Mouse (Mus musculus): ENCODE data around the gene Marveld3. TPM values are rescaled to one million over a fixed set of nuclear protein-coding genes. Genes with fewer than 3 reads are reported as not detected.

Gene Marveld3
- polyA plus RNA-seq, 1 experiment from 2014 or later = 0.29 TPM

GRCm38 (mm10) chr8:109945153-109945632, 16.8 kb downstream of the Marveld3 start:
- H3K27me3 ChIP-seq (ENCODE audit: control insufficient read depth, insufficient read depth, low read length) = peaks cover 8% of the 10 kb centered on the region
- no peak overlapping the region for H3K9ac ChIP-seq (ENCODE audit: low read length)
- no peak for DNase-seq (ENCODE audit: low spot score)
- H3K27ac ChIP-seq (ENCODE audit: low read depth, low read length) = no peak overlapping the region
- peaks cover 4% of the 10 kb centered on the region; the same call in 1 of the 2 replicates for H3K4me1 ChIP-seq (ENCODE audit: control insufficient read depth, insufficient read depth, low read length)
- H3K4me2 ChIP-seq (ENCODE audit: low read depth) = no peak overlapping the region
- peaks cover 3% of the 10 kb centered on the region; the same call in 1 of the 2 replicates for H3K36me3 ChIP-seq (ENCODE audit: control insufficient read depth, insufficient read depth, low read length)
- no peak for ATAC-seq (ENCODE audit: insufficient read depth, low FRiP score, low TSS enrichment)
- no peak overlapping the region for H3K4me3 ChIP-seq (ENCODE audit: low read depth, low read length)
- no peaks in the 10 kb centered on the region for H3K9me3 ChIP-seq (ENCODE audit: control insufficient read depth, low read length)
- whole genome bisulfite sequencing = 32% methylated on average over 9 of the region's 9 CpGs

- no peak overlapping the region for H3K4me3 ChIP-seq (ENCODE audit: low read depth, low read length)
- DNase-seq (ENCODE audit: low spot score) = no peak
- H3K9me3 ChIP-seq (ENCODE audit: control insufficient read depth, low read length) = no peaks in the 10 kb centered on the region
- H3K27ac ChIP-seq (ENCODE audit: low read depth, low read length) = no peak overlapping the region
- no peaks in the 10 kb centered on the region for H3K27me3 ChIP-seq (ENCODE audit: control insufficient read depth, insufficient read depth, low read length)
- no peak overlapping the region for H3K9ac ChIP-seq (ENCODE audit: low read length)
- H3K36me3 ChIP-seq (ENCODE audit: control insufficient read depth, insufficient read depth, low read length) = peaks cover 6% of the 10 kb centered on the region; the same call in 1 of the 2 replicates
- no peak overlapping the region for H3K4me2 ChIP-seq (ENCODE audit: low read depth)
- ATAC-seq (ENCODE audit: insufficient read depth, low FRiP score, low TSS enrichment) = no peak
- WGBS = 91% methylated on average over 2 of the region's 2 CpGs
- H3K4me1 ChIP-seq (ENCODE audit: control insufficient read depth, insufficient read depth, low read length) = no peaks in the 10 kb centered on the region; the same call in 1 of the 2 replicates
These were observed 20.2 kb downstream of the Marveld3 start for GRCm38 (mm10) chr8:109941606-109942360.

GRCm38 (mm10) chr8:109920406-109921390, 41.3 kb downstream of the Marveld3 start:
- ATAC-seq (ENCODE audit: insufficient read depth, low FRiP score, low TSS enrichment) (no peak), DNase-seq (ENCODE audit: low spot score) (no peak)
- Histone ChIP-seq H3K4me3 (ENCODE audit: low read depth, low read length) (no peak overlapping the region), H3K9me3 (ENCODE audit: control insufficient read depth, low read length) (no peaks in the 10 kb centered on the region), H3K4me1 (ENCODE audit: control insufficient read depth, insufficient read depth, low read length) (no peaks in the 10 kb centered on the region), H3K4me2 (ENCODE audit: low read depth) (no peak overlapping the region), H3K9ac (ENCODE audit: low read length) (no peak overlapping the region), H3K36me3 (ENCODE audit: control insufficient read depth, insufficient read depth, low read length) (peaks cover 3% of the 10 kb centered on the region), H3K27ac (ENCODE audit: low read depth, low read length) (no peak overlapping the region), H3K27me3 (ENCODE audit: control insufficient read depth, insufficient read depth, low read length) (no peaks in the 10 kb centered on the region)
- WGBS = 93% methylated on average over 8 of the region's 8 CpGs

GRCm38 (mm10) chr8:109917277-109917676, 44.7 kb downstream of the Marveld3 start:
- Histone ChIP-seq H3K4me3 (ENCODE audit: low read depth, low read length) (no peak overlapping the region), H3K9ac (ENCODE audit: low read length) (no peak overlapping the region), H3K4me1 (ENCODE audit: control insufficient read depth, insufficient read depth, low read length) (no peaks in the 10 kb centered on the region), H3K9me3 (ENCODE audit: control insufficient read depth, low read length) (no peaks in the 10 kb centered on the region), H3K27ac (ENCODE audit: low read depth, low read length) (no peak overlapping the region), H3K4me2 (ENCODE audit: low read depth) (no peak overlapping the region), H3K27me3 (ENCODE audit: control insufficient read depth, insufficient read depth, low read length) (no peaks in the 10 kb centered on the region), H3K36me3 (ENCODE audit: control insufficient read depth, insufficient read depth, low read length) (no peaks in the 10 kb centered on the region; the same call in 1 of the 2 replicates)
- WGBS = 64% methylated on average over 4 of the region's 4 CpGs
- DNase-seq (ENCODE audit: low spot score) (peak; percentile 25), ATAC-seq (ENCODE audit: insufficient read depth, low FRiP score, low TSS enrichment) (no peak)

- H3K4me2 ChIP-seq (ENCODE audit: low read depth) = no peak overlapping the region
- 94% methylated on average over 4 of the region's 4 CpGs for WGBS
- H3K36me3 ChIP-seq (ENCODE audit: control insufficient read depth, insufficient read depth, low read length) = peaks cover 4% of the 10 kb centered on the region
- no peak overlapping the region for H3K27ac ChIP-seq (ENCODE audit: low read depth, low read length)
- DNase-seq (ENCODE audit: low spot score) (no peak), ATAC-seq (ENCODE audit: insufficient read depth, low FRiP score, low TSS enrichment) (no peak)
- H3K9ac ChIP-seq (ENCODE audit: low read length) = no peak overlapping the region
- H3K4me1 ChIP-seq (ENCODE audit: control insufficient read depth, insufficient read depth, low read length) = no peaks in the 10 kb centered on the region
- H3K4me3 ChIP-seq (ENCODE audit: low read depth, low read length) = no peak overlapping the region
- no peaks in the 10 kb centered on the region for H3K9me3 ChIP-seq (ENCODE audit: control insufficient read depth, low read length)
- H3K27me3 ChIP-seq (ENCODE audit: control insufficient read depth, insufficient read depth, low read length) = no peaks in the 10 kb centered on the region
These were observed 54.6 kb downstream of the Marveld3 start for GRCm38 (mm10) chr8:109907376-109907775.

- no peak overlapping the region for H3K4me3 ChIP-seq (ENCODE audit: low read depth, low read length)
- no peaks in the 10 kb centered on the region for H3K9me3 ChIP-seq (ENCODE audit: control insufficient read depth, low read length)
- H3K4me2 ChIP-seq (ENCODE audit: low read depth) = no peak overlapping the region
- no peak overlapping the region for H3K27ac ChIP-seq (ENCODE audit: low read depth, low read length)
- no peaks in the 10 kb centered on the region for H3K27me3 ChIP-seq (ENCODE audit: control insufficient read depth, insufficient read depth, low read length)
- ATAC-seq (ENCODE audit: insufficient read depth, low FRiP score, low TSS enrichment) = no peak
- no peaks in the 10 kb centered on the region for H3K4me1 ChIP-seq (ENCODE audit: control insufficient read depth, insufficient read depth, low read length)
- no peak overlapping the region for H3K9ac ChIP-seq (ENCODE audit: low read length)
- 95% methylated on average over 3 of the region's 3 CpGs for WGBS
- H3K36me3 ChIP-seq (ENCODE audit: control insufficient read depth, insufficient read depth, low read length) = peaks cover 4% of the 10 kb centered on the region
- DNase-seq (ENCODE audit: low spot score) = no peak
These were observed 55.1 kb downstream of the Marveld3 start for GRCm38 (mm10) chr8:109906907-109907306.

- Histone ChIP-seq H3K9ac (ENCODE audit: low read length) (no peak overlapping the region), H3K36me3 (ENCODE audit: control insufficient read depth, insufficient read depth, low read length) (peaks cover 2% of the 10 kb centered on the region; the same call in 1 of the 2 replicates), H3K27me3 (ENCODE audit: control insufficient read depth, insufficient read depth, low read length) (no peaks in the 10 kb centered on the region), H3K27ac (ENCODE audit: low read depth, low read length) (no peak overlapping the region), H3K4me2 (ENCODE audit: low read depth) (no peak overlapping the region), H3K9me3 (ENCODE audit: control insufficient read depth, low read length) (no peaks in the 10 kb centered on the region), H3K4me3 (ENCODE audit: low read depth, low read length) (no peak overlapping the region), H3K4me1 (ENCODE audit: control insufficient read depth, insufficient read depth, low read length) (no peaks in the 10 kb centered on the region)
- ATAC-seq (ENCODE audit: insufficient read depth, low FRiP score, low TSS enrichment) = no peak
- no peak for DNase-seq (ENCODE audit: low spot score)
- WGBS = 89% methylated on average over 1 of the region's 1 CpGs
These were observed 56.9 kb downstream of the Marveld3 start for GRCm38 (mm10) chr8:109904928-109905668.

GRCm38 (mm10) chr8:109903909-109904469, 58.0 kb downstream of the Marveld3 start:
- H3K4me3 ChIP-seq (ENCODE audit: low read depth, low read length) = no peak overlapping the region
- H3K4me2 ChIP-seq (ENCODE audit: low read depth) = no peak overlapping the region
- H3K4me1 ChIP-seq (ENCODE audit: control insufficient read depth, insufficient read depth, low read length) = no peaks in the 10 kb centered on the region
- DNase-seq (ENCODE audit: low spot score) (no peak), ATAC-seq (ENCODE audit: insufficient read depth, low FRiP score, low TSS enrichment) (no peak)
- 90% methylated on average over 10 of the region's 10 CpGs for WGBS
- no peaks in the 10 kb centered on the region for H3K9me3 ChIP-seq (ENCODE audit: control insufficient read depth, low read length)
- no peak overlapping the region for H3K9ac ChIP-seq (ENCODE audit: low read length)
- no peak overlapping the region for H3K27ac ChIP-seq (ENCODE audit: low read depth, low read length)
- H3K27me3 ChIP-seq (ENCODE audit: control insufficient read depth, insufficient read depth, low read length) = no peaks in the 10 kb centered on the region
- peaks cover 2% of the 10 kb centered on the region; the same call in 1 of the 2 replicates for H3K36me3 ChIP-seq (ENCODE audit: control insufficient read depth, insufficient read depth, low read length)

Measured in neural tube, embryonic 11.5 days (tissue).